Mouse (Mus musculus): ENCODE results near the gene Nmnat1. TPM values are rescaled to one million over a fixed set of nuclear protein-coding genes. Genes with fewer than 3 reads are reported as not detected.

The Nmnat1 gene
- total and polyA plus RNA-seq, 2 experiments from 2014 or later: 3.6 to 6.4 TPM

GRCm38 (mm10) chr4:149426325-149427199 is 58.4 kb downstream of the Nmnat1 start, which contains the start of gene Ube4b:
Gene Ube4b, minus strand, starts transcription at chr4:149426749.
- WGBS: 2% methylated on average over 45 of the region's 50 CpGs
- H3K9ac ChIP-seq: peak within 1 kb of the TSS; percentile 89
- no peaks in the 10 kb centered on the region for H3K27me3 ChIP-seq (ENCODE audit: insufficient read depth, low read length)
- H3K4me1 ChIP-seq (ENCODE audit: insufficient read depth): peaks cover 11% of the 10 kb centered on the region
- no peaks in the 10 kb centered on the region for H3K36me3 ChIP-seq (ENCODE audit: insufficient read depth)
- peak within 1 kb of the TSS; percentile 99 for H3K27ac ChIP-seq (ENCODE audit: low read depth, low read length)
- peak; percentile 17; the same call in 1 of the 2 replicates for TF ChIP-seq CTCF (IDR thresholded peaks at IDR 0.05; ENCODE audit: low read depth)
- ATAC-seq (peak; percentile 92), DNase-seq (peak; percentile 100)
- peak within 1 kb of the TSS; percentile 61 for H3K4me3 ChIP-seq (ENCODE audit: low read depth, low read length)
- no peaks in the 10 kb centered on the region for H3K9me3 ChIP-seq (ENCODE audit: low read length)
- peak within 1 kb of the TSS; percentile 82 for H3K4me2 ChIP-seq (ENCODE audit: low read depth)

GRCm38 (mm10) chr4:149425801-149426292 is 59.2 kb downstream of the Nmnat1 start:
- TF ChIP-seq CTCF (IDR thresholded peaks at IDR 0.05; ENCODE audit: low read depth): no peak
- Histone ChIP-seq H3K36me3 (ENCODE audit: insufficient read depth) (no peaks in the 10 kb centered on the region), H3K4me2 (ENCODE audit: low read depth) (peak overlapping the region; percentile 82), H3K4me3 (ENCODE audit: low read depth, low read length) (peak overlapping the region; percentile 61), H3K27ac (ENCODE audit: low read depth, low read length) (peak overlapping the region; percentile 99), H3K4me1 (ENCODE audit: insufficient read depth) (peaks cover 11% of the 10 kb centered on the region), H3K9me3 (ENCODE audit: low read length) (no peaks in the 10 kb centered on the region), H3K27me3 (ENCODE audit: insufficient read depth, low read length) (no peaks in the 10 kb centered on the region), H3K9ac (peak overlapping the region; percentile 89)
- under 1% methylated on average over 35 of the region's 35 CpGs for WGBS
- ATAC-seq: peak; percentile 10
- DNase-seq: no peak

GRCm38 (mm10) chr4:149424755-149425154 is 60.2 kb downstream of the Nmnat1 start:
- TF ChIP-seq CTCF (IDR thresholded peaks at IDR 0.05; ENCODE audit: low read depth): no peak

GRCm38 (mm10) chr4:149417854-149418365 is 67.1 kb downstream of the Nmnat1 start:
- 77% methylated on average over 5 of the region's 5 CpGs for WGBS
- no peaks in the 10 kb centered on the region for H3K9me3 ChIP-seq (ENCODE audit: low read length)
- H3K4me1 ChIP-seq (ENCODE audit: insufficient read depth): peaks cover 11% of the 10 kb centered on the region
- H3K27ac ChIP-seq (ENCODE audit: low read depth, low read length): no peak overlapping the region
- DNase-seq (no peak), ATAC-seq (no peak)
- H3K36me3 ChIP-seq (ENCODE audit: insufficient read depth): no peaks in the 10 kb centered on the region
- no peak overlapping the region for H3K4me2 ChIP-seq (ENCODE audit: low read depth)
- no peak overlapping the region for H3K4me3 ChIP-seq (ENCODE audit: low read depth, low read length)
- no peaks in the 10 kb centered on the region for H3K27me3 ChIP-seq (ENCODE audit: insufficient read depth, low read length)
- no peak for TF ChIP-seq CTCF (IDR thresholded peaks at IDR 0.05; ENCODE audit: low read depth)
- no peak overlapping the region for H3K9ac ChIP-seq

More at GRCm38 (mm10) chr4:149424755-149425154, 60.2 kb downstream of the Nmnat1 start:
- peak overlapping the region; percentile 61 for H3K4me3 ChIP-seq (ENCODE audit: low read depth, low read length)
- peak overlapping the region; percentile 89 for H3K9ac ChIP-seq
- H3K4me1 ChIP-seq (ENCODE audit: insufficient read depth): peaks cover 11% of the 10 kb centered on the region
- H3K27me3 ChIP-seq (ENCODE audit: insufficient read depth, low read length): no peaks in the 10 kb centered on the region
- WGBS: 0% methylated on average over 9 of the region's 9 CpGs
- no peak overlapping the region for H3K27ac ChIP-seq (ENCODE audit: low read depth, low read length)
- no peaks in the 10 kb centered on the region for H3K9me3 ChIP-seq (ENCODE audit: low read length)
- peak overlapping the region; percentile 82 for H3K4me2 ChIP-seq (ENCODE audit: low read depth)
- no peak for ATAC-seq
- no peak for DNase-seq
- H3K36me3 ChIP-seq (ENCODE audit: insufficient read depth): no peaks in the 10 kb centered on the region

Other genes starting within 250 kb of the Nmnat1 start
- 209 and 270 TPM in 2 replicates for gene Kif1b, start 177.5 kb downstream of the Nmnat1 start, total RNA-seq (2014; rRNA removed)
- gene Kif1b, start 177.5 kb downstream of the Nmnat1 start, polyA plus RNA-seq (2015; fragmentation: Nextera tagmentation; extraction: Ambion mirVana): 139 and 202 TPM in 2 replicates
- gene Ube4b, start 58.5 kb downstream of the Nmnat1 start, total RNA-seq (2014; rRNA removed): 81.0 and 93.3 TPM in 2 replicates
- gene Ube4b, start 58.5 kb downstream of the Nmnat1 start, polyA plus RNA-seq (2015; fragmentation: Nextera tagmentation; extraction: Ambion mirVana): 41.0 and 47.6 TPM in 2 replicates
- not detected in 2 replicates for gene Rbp7, start 30.2 kb downstream of the Nmnat1 start, total RNA-seq (2014; rRNA removed)
- 0.30 and 0.49 TPM in 2 replicates for gene Rbp7, start 30.2 kb downstream of the Nmnat1 start, polyA plus RNA-seq (2015; fragmentation: Nextera tagmentation; extraction: Ambion mirVana)
- gene Tmem274, start 7.8 kb downstream of the Nmnat1 start, total RNA-seq (2014; rRNA removed): not detected in 2 replicates
- not detected in 2 replicates for gene Tmem274, start 7.8 kb downstream of the Nmnat1 start, polyA plus RNA-seq (2015; fragmentation: Nextera tagmentation; extraction: Ambion mirVana)
- gene Lzic, start within 50 bp of the Nmnat1 start, total RNA-seq (2014; rRNA removed): 44.2 and 62.5 TPM in 2 replicates
- gene Lzic, start within 50 bp of the Nmnat1 start, polyA plus RNA-seq (2015; fragmentation: Nextera tagmentation; extraction: Ambion mirVana): 38.9 and 46.9 TPM in 2 replicates
- gene Ctnnbip1, start 33.0 kb upstream of the Nmnat1 start, total RNA-seq (2014; rRNA removed): 98.6 and 105 TPM in 2 replicates
- gene Ctnnbip1, start 33.0 kb upstream of the Nmnat1 start, polyA plus RNA-seq (2015; fragmentation: Nextera tagmentation; extraction: Ambion mirVana): 126 and 134 TPM in 2 replicates
- gene Clstn1, start 101.3 kb upstream of the Nmnat1 start, total RNA-seq (2014; rRNA removed): 367 and 451 TPM in 2 replicates
- gene Clstn1, start 101.3 kb upstream of the Nmnat1 start, polyA plus RNA-seq (2015; fragmentation: Nextera tagmentation; extraction: Ambion mirVana): 142 and 179 TPM in 2 replicates
- gene Pik3cd, start 217.4 kb upstream of the Nmnat1 start, total RNA-seq (2014; rRNA removed): 17.0 and 21.8 TPM in 2 replicates
- gene Pik3cd, start 217.4 kb upstream of the Nmnat1 start, polyA plus RNA-seq (2015; fragmentation: Nextera tagmentation; extraction: Ambion mirVana): 11.3 and 11.7 TPM in 2 replicates